Mouse (Mus musculus) liver, postnatal 0 days (tissue): ENCODE results near the gene Dnajc5.

Experiments used
- CTCF ChIP-seq: sonication (generic); IDR thresholded peaks from 2 replicates; pipeline ENCODE4 v1.5.1; 2016; ENCODE audit warnings: antibody characterized with exemption, low read depth
- EP300 ChIP-seq: IDR thresholded peaks from 2 replicates; pipeline ENCODE4 v1.6.1; 2016; ENCODE audit warnings: antibody characterized with exemption, low read depth, mild to moderate bottlenecking

DNA sequence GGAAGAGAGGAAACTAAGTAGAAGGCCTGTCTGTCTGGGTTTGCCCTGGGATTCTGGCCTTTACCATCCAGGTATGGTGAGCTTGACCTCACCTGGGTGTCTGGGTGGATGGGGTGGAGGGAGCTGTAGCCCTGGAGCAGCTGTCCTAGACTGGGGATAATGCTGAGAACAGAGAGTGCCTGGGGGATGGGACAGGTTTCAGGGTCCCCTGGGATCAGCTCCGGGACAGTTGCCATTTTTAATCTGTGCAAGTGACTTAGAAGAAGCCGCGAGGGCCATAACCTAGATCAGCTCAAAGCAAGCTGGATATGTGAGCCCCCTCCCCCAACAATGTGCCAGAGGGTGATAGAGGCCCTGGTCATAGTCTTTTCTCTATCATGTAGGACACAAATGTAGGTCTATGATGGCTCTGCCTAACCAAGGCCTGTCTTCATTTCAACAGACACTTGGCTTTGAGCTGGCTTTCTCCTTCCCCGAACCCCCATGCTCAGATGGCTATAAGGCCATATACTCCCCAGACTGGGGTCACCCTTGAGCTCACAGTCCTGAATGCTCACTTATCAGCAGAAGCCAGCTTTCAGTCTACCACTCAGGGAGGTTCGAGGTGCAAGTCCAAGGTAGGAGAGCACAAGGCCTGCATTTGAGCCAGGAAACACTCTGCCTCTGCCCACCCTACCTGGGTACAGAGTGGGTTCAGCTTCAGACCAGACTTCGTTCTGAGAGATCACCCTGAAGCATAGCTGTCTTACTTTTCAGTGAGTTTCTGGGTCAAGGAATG is 35.6 kb upstream of the Dnajc5 start:
- TF ChIP-seq CTCF = no peak
- no peak for TF ChIP-seq EP300
